Mouse (Mus musculus): ENCODE data around the gene Grifin.

The Grifin gene

GRCm38 (mm10) chr5:140564896-140565295, at the start of gene Grifin:
TSS of gene Grifin (minus strand) at chr5:140565071.
- no peak for DNase-seq (ENCODE audit: low spot score in 2 of 2)

DNA sequence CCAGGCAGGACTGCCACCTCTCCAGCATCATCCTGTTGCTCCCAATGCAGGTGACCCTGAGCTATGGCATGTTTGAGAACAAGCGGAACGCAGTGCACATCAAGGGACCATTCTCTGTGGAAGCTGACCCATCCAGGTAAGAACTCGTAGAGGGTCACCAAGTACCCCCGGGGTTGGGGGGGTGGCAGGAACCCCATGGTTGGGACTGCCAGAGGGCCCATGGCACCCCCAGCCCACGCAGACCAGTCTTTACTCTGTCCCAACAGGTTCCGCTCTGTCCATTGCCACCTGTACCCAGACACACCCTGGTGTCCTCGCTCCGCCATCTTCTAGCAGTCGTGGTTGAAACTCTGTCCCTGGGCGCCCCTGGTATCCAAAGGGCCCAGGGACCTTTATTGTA, 49.3 kb upstream of the Grifin start:
- no peak for DNase-seq (ENCODE audit: low spot score in 2 of 2)

DNA sequence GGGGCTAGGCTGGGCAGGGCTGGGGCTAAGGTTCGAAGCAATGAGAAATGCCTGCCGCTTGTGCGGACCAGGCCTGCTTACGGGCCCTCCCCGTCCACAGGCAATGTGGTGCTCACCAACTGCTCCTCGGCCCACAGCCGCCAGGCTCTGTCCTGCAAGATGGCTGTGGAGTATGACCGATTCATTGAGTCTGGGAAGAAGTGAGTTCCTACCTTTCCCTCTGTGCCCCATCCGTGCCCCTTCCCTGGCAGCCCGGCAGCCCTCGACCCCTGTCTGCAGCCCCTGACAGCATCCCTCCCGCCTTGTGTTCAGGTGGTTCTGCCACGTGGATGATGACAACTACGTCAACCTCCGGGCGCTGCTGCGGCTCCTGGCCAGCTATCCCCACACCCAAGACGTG, 47.3 kb upstream of the Grifin start:
- no peak for DNase-seq (ENCODE audit: low spot score in 2 of 2)

DNA sequence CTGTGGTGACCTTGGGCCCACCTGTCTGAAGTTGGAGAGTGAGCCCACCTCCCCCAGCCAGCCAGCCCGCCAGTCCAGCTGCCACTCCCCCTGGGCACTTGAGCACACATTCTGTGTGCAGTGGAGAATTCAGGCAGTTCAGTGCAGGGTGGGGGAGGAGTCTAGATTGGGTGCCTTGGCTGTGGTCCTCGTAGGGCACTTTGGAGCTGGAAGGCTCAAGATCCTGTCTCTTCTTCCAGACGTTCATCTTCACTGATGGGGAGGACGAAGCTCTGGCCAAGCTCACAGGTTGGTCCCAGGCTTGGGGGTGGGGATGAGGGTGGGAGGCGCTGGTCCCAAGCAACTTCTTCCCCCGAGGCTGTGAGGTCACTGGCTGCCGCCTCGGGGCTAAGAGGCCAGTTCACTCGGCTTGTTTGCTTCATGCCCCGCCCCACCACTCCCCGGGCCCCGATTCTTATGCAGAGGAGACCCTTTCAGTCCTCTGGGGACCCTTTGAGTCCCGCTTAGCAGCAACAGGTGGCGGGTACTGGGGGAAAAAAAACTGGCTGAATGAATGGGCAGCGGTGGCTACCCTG, 46.8 kb upstream of the Grifin start:
- DNase-seq (ENCODE audit: low spot score in 2 of 2) = no peak

DNA sequence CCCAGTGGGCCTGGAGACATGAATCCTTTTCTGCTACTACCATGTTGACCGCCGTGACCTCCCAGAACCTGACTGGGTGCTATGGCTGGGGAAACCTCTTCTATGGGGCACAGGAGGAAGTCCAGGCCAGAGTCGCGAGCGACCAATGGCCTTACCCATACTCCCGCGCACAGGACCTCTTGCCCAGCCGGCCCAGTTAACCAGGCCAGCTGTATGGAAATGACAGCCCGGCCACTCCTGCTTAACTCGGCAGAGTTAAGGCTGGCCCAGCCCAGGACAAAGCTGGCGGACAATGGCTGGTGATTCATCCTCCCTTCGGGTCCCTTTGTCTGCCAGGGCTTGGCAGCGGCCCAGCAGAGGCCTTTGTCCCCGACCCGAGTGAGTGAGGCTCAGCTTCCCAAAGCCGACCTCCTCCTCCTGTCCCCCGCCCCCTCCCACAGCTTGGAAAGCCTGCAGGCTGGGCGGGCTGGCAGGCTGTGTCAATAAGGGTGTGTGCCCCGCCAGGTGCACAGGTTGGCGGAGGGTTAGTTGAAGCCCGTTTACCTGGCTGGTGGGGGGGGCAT, 46.2 kb upstream of the Grifin start:
- DNase-seq (ENCODE audit: low spot score in 2 of 2) = no peak

DNA sequence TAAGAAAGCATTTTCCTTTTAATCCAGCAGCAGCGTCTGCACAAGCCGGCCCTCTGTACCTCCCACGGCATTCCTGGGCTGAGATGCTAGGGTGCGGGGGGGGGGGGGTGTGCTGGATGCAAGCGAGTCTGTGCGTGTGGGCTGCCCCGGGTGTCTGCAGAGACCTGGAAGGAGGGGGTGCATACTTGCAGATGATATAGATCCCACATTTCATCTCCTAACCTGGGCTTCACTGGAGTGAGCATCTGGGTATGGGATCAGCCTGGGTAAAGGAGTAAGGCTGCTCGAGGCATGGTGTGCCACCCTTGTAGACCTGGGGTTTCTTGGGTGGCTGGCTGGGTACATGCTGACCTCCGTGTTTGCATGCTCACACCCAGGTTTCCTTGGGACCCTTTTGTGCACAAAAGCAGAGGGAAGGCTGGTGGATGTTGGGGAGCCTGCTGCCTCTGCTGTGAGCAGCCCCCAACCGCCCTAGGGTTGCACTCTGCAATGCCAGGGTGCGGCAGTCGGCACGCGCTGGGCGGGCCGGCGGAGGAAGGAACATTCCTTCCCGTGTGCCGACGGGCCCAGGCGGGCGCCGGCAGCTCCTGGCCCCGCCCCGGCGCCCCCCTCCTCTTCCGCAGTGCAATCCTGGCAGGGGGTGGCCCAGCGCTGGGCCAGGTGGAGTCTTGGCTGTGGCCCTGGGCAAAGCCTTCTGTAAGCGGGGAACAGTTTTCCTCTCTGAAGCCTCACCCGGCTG, 45.6 kb upstream of the Grifin start:
- no peak for DNase-seq (ENCODE audit: low spot score in 2 of 2)

- no peak for DNase-seq (ENCODE audit: low spot score in 2 of 2)
Measured at GRCm38 (mm10) chr5:140609511-140610272, 44.8 kb upstream of the Grifin start.

GRCm38 (mm10) chr5:140608634-140609015, 43.8 kb upstream of the Grifin start:
- no peak for DNase-seq (ENCODE audit: low spot score in 2 of 2)

DNA sequence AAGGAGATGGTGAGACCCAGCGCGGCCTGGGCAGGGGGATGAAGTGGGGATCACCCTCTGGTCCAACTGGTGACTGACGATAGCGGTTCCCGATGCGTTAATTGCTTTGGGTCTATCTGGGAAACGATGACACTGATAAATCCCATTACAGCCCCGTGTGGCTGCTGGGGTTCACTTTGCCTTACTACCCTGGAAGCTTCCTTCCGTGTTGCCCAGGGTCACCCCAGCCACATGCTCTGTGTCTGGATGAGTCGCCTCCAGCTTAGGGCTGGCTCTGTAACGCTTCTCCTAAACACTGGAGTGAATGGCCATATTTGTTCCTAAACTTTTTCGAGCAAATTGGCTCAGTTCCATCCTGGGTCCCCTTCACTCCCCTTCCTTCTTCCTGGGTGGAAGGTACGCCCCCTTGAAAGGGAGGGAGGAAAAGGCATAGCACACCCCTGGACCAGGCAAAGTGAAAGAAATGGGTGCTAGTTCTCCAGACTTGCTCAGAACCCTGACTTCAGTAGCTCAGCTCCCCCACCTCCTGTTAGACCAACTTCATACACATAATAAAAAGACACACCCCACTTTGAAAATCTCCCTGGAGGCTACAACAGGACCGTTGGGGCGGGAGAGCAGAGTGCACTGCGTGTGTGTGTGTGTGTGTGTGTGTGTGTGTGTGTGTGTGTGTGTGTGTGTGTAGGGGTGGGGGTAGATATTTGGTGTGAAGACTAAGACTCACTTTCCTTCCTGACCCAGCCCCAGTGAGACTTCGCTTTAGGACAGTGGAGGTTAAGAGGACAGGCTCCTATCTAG, 43.2 kb upstream of the Grifin start:
- DNase-seq (ENCODE audit: low spot score in 2 of 2) = no peak

DNA sequence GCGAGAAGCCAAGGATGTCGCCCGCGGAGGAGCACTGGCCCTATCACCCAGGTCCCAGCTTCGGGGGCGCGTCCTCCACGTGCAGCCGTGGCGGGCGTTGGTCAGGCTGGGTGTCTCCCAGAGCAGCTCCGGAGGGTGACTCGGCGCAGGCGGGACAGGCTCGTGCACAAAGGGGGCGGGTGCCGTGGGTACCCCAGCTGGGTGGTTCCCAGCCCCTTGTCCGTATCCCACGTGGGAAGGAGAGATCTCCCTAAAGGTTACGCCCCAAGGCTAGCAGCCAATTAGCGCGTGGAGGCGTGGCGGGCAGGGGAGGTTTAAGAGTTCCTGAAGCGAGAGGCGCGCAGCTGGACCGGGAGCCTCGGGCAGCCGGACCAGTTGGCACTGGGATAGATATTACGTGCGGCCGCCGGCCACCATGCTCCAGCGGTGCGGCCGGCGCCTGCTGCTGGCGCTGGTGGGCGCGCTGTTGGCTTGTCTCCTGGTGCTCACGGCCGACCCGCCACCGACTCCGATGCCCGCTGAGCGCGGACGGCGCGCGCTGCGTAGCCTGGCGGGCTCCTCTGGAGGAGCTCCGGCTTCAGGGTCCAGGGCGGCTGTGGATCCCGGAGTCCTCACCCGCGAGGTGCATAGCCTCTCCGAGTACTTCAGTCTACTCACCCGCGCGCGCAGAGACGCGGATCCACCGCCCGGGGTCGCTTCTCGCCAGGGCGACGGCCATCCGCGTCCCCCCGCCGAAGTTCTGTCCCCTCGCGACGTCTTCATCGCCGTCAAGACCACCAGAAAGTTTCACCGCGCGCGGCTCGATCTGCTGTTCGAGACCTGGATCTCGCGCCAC, 42.3 kb upstream of the Grifin start, which contains the start of gene Lfng:
TSS of gene Lfng (plus strand) at position 320 of the 835 bp plus-strand sequence.
- DNase-seq (ENCODE audit: low spot score in 2 of 2) = peak; percentile 68 to 72

DNA sequence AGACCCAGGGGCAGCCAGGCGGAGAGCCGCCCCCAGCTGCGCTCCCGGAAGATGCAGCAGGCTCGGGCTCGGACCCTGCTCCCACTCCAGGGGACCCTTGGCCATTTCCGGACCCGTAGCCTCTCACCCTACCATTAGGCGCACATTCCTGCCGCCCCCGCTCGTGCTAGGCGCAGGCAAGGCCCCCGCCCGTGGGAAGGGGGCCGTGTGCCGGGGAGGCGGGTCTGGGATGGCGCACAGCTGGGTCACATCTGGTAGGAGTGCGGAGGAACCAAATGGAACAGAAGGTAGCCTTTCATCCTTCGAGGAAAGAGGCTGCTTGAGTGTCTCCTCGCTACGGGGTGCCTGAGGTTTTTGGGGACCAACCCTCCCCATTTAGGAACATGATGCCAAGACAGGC, 41.5 kb upstream of the Grifin start:
- DNase-seq (ENCODE audit: low spot score in 2 of 2) = no peak

DNA sequence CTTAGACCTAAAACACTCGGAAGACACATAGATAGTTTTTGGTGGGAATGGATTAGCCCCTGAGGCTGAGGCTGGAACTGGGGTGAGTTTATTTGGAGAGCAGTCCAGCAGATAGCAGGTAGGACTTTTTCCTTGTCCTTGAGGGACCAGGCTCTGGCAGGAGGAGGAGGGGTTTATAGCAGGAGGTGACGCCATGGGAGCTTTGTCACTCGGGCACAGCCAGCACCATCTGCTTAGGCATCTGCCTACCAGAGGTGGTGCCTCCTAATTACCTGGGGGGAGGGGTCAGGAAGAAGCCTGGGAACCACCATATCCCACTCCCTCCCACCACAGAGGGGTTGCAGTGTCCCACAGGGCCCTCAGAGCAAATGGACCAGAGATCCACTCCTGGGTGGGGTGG, 40.4 kb upstream of the Grifin start:
- no peak for DNase-seq (ENCODE audit: low spot score in 2 of 2)

DNA sequence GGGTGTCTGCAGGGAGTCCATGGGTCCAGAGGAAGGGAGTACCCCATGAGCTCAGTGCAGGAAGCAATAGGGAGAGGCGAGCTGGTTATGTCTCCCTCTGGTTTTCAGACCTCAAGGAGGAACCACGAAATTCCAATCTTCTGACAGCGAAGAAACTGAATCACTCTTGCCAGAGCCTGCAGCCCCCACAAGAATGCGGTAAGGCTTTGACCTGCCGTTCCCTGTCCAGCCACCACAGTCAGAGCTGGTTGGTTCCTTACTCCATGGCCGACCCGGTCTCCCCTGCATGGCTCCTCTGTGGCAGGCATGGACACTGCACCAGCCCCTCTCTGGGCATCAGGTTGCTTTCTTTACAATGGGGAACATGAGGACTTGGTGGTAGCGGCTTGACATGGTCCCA, 39.5 kb upstream of the Grifin start:
- DNase-seq (ENCODE audit: low spot score in 2 of 2) = no peak

GRCm38 (mm10) chr5:140602540-140602939, 37.7 kb upstream of the Grifin start:
- no peak for DNase-seq (ENCODE audit: low spot score in 2 of 2)

DNA sequence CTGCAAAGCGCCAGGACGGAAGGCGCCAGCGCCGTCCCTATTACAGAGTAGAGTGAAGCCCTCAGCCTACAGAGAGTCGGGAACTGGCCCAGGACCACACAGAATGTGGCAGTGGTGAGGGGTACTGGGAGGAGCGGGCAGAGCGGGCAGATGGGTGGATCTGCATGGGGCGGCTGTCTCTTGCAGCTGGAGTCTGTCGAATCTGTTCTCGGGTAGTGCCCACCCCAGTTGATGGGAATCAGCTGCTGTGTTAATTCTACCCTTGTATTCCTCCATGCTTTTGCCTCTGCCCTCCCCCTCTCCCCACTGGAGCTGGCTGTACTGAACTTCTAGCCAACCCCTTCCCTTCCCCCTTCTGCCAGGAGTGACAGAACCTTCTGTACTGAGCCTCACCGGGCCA, 36.8 kb upstream of the Grifin start:
- no peak for DNase-seq (ENCODE audit: low spot score in 2 of 2)

DNA sequence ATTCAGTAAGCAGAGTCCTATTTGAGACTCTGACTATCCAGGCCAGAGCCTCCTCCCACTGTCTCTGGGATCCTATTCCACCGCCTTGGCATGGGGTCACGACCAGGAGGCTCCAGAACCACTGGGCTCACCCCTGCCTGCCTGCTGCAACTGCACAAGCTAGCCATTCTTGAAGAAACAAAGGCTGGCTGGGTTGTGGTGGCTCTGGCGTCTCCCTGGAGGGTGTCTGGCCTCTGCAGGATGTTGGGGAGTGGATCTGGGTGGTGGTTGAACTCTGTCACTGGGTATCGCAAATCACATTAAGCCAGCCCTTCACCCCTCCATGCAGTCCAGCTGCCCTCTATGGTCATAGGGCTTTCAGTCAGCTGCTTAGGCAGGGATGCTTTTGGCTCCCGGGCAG, 35.1 kb upstream of the Grifin start:
- no peak for DNase-seq (ENCODE audit: low spot score in 2 of 2)

DNA sequence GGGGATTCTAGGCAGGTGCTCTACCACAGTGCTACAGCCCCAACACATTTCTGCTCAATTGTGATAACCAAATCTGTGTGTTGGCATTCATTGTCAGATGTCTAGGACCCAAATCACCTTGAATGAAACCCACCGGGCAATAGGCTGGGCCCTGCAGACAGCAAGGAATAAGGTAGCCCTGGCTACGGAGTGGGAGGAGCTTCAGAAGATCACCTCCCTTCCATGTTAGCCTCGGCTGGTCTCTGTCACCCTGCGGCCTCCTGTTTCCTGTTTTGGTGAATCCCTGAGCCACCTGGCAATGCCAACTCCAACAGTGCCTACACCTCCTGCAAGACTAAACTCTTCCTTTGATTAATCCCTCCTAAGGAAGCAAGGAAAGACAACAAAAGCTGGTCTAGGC, 32.9 kb upstream of the Grifin start:
- DNase-seq (ENCODE audit: low spot score in 2 of 2) = no peak

GRCm38 (mm10) chr5:140596927-140597588, 32.2 kb upstream of the Grifin start:
- no peak for DNase-seq (ENCODE audit: low spot score in 2 of 2)

GRCm38 (mm10) chr5:140596426-140596825, 31.6 kb upstream of the Grifin start:
- DNase-seq (ENCODE audit: low spot score in 2 of 2) = no peak

- DNase-seq (ENCODE audit: low spot score in 2 of 2) = no peak
Measured at GRCm38 (mm10) chr5:140594846-140595245, 30.0 kb upstream of the Grifin start.
